11 mouse cellular contexts compared by ENCODE assay signal in the genomic region with DNA sequence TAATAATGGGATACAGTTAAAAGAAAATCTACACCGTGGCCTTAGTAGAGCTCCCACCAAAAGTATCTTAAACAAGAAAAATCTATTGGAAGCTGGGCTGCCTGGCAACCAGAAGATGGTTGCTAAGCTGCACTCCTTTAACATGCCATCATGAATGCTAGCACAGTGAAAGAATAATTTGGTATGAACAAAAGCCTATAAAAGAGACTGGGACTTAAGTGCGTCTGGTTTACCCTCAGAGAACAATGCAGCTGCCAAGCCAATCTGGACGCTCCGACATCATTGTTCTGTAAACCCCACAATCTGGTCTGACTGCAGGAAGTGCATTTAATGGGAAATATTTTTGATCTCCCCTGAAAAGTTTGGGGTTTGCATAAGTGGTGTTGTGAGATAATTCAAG. TPM values are rescaled to one million over a fixed set of nuclear protein-coding genes. Genes with fewer than 3 reads are reported as not detected.
DNase-seq lines count a peak whose midpoint lies in the region; ATAC-seq and TF ChIP-seq lines count a peak whose summit lies in the region.
"Had no signal": no experiment of that assay in that cellular context is flagged by ENCODE, and none has a peak within 500 bp of the region (broad histone marks: within the 10 kb centered on the region; RNA-seq: fewer than 3 reads in every experiment).

No protein-coding gene starts in this region.

- TF ChIP-seq POLR2A in heart, adult 2 months (IDR thresholded peaks at IDR 0.05; ENCODE audit: insufficient read depth, low read depth, low read length): no peak

- H3K27ac ChIP-seq in heart, adult 2 months: peak overlapping the region; percentile 34
- H3K27ac ChIP-seq in forebrain, embryonic 10.5 days: peak overlapping the region; percentile 80
- peak overlapping the region; percentile 35 for H3K27ac ChIP-seq in hindbrain, embryonic 15.5 days (replicated peaks)
- peak overlapping the region; percentile 74 for H3K27ac ChIP-seq in neural tube, embryonic 13.5 days (replicated peaks)
- H3K27ac ChIP-seq: limb, embryonic 15.5 days had no signal

- peak overlapping the region; percentile 31 for H3K4me2 ChIP-seq in hindbrain, embryonic 15.5 days
- H3K4me2 ChIP-seq in neural tube, embryonic 13.5 days: peak overlapping the region; percentile 52
- H3K4me2 ChIP-seq: heart, embryonic 12.5 days; limb, embryonic 15.5 days had no signal

- H3K27me3 ChIP-seq in heart, adult 2 months (ENCODE audit: control insufficient read depth, insufficient read depth, low read length): no peaks in the 10 kb centered on the region
- H3K27me3 ChIP-seq in forebrain, embryonic 10.5 days (ENCODE audit: poor library complexity, severe bottlenecking): no peaks in the 10 kb centered on the region
- H3K27me3 ChIP-seq in hindbrain, embryonic 15.5 days: no peaks in the 10 kb centered on the region
- no peaks in the 10 kb centered on the region for H3K27me3 ChIP-seq in neural tube, embryonic 13.5 days
- H3K27me3 ChIP-seq: heart, embryonic 12.5 days; limb, embryonic 15.5 days had no signal

- intact Hi-C loops in heart, adult 2 months (cut with DNase I): no loop called here
- intact Hi-C loops in gastrocnemius, postnatal 36 days (cut with DNase I): no loop called here

- H3K4me1 ChIP-seq in heart, adult 2 months (ENCODE audit: control insufficient read depth, insufficient read depth, low read length): peaks cover 7% of the 10 kb centered on the region
- peaks cover 74% of the 10 kb centered on the region for H3K4me1 ChIP-seq in forebrain, embryonic 10.5 days
- peaks cover 37% of the 10 kb centered on the region for H3K4me1 ChIP-seq in hindbrain, embryonic 15.5 days (replicated peaks)
- peaks cover 63% of the 10 kb centered on the region for H3K4me1 ChIP-seq in neural tube, embryonic 13.5 days (replicated peaks)

- peak; percentile 73 for ATAC-seq in hindbrain, embryonic 15.5 days (ENCODE audit: low FRiP score, low read depth)
- peak; percentile 52 for ATAC-seq in neural tube, embryonic 13.5 days (ENCODE audit: low read depth)

- no peaks in the 10 kb centered on the region for H3K79me2 ChIP-seq in heart, adult 2 months (replicated peaks; ENCODE audit: control insufficient read depth, insufficient read depth, low read length)

- no peak overlapping the region for H3K9ac ChIP-seq in heart, adult 2 months (ENCODE audit: low read depth, low read length)
- H3K9ac ChIP-seq in hindbrain, embryonic 15.5 days: no peak overlapping the region
- peak overlapping the region; percentile 14; the same call in 1 of the 2 replicates for H3K9ac ChIP-seq in neural tube, embryonic 13.5 days
- H3K9ac ChIP-seq: heart, embryonic 12.5 days; limb, embryonic 15.5 days had no signal

- H3K36me3 ChIP-seq in heart, adult 2 months (ENCODE audit: control insufficient read depth, insufficient read depth, low read length): peaks cover 10% of the 10 kb centered on the region
- H3K36me3 ChIP-seq in forebrain, embryonic 10.5 days (replicated peaks): peaks cover 30% of the 10 kb centered on the region
- H3K36me3 ChIP-seq in hindbrain, embryonic 15.5 days: no peaks in the 10 kb centered on the region
- peaks cover 7% of the 10 kb centered on the region; the same call in 1 of the 2 replicates for H3K36me3 ChIP-seq in neural tube, embryonic 13.5 days
- H3K36me3 ChIP-seq: limb, embryonic 15.5 days had no signal

- no peaks in the 10 kb centered on the region for H3K9me3 ChIP-seq in forebrain, embryonic 10.5 days
- no peaks in the 10 kb centered on the region for H3K9me3 ChIP-seq in hindbrain, embryonic 15.5 days
- no peaks in the 10 kb centered on the region for H3K9me3 ChIP-seq in neural tube, embryonic 13.5 days
- H3K9me3 ChIP-seq: heart, embryonic 12.5 days; limb, embryonic 15.5 days had no signal

- TF ChIP-seq EP300 in heart, adult 2 months (IDR thresholded peaks at IDR 0.05; ENCODE audit: insufficient read depth, low read depth, low read length): no peak

- 56% methylated on average over 4 of the region's 4 CpGs for WGBS in heart, adult 2 months
- WGBS in forebrain, embryonic 10.5 days: 26% methylated on average over 4 of the region's 4 CpGs
- WGBS in hindbrain, embryonic 15.5 days: 8% methylated on average over 4 of the region's 4 CpGs
- whole genome bisulfite sequencing in neural tube, embryonic 13.5 days: 12% methylated on average over 4 of the region's 4 CpGs

- no peak overlapping the region for H3K4me3 ChIP-seq in heart, adult 2 months
- H3K4me3 ChIP-seq in forebrain, embryonic 10.5 days: peak overlapping the region; percentile 51
- peak overlapping the region; percentile 10 for H3K4me3 ChIP-seq in hindbrain, embryonic 15.5 days
- H3K4me3 ChIP-seq in neural tube, embryonic 13.5 days: peak overlapping the region; percentile 18
- H3K4me3 ChIP-seq: heart, embryonic 12.5 days; limb, embryonic 15.5 days; myocyte had no signal

- no peak for TF ChIP-seq CTCF in heart, adult 2 months (IDR thresholded peaks at IDR 0.05)

- no peak for DNase-seq in heart, adult 2 months
- DNase-seq in heart, adult 8-10 months (ENCODE audit: low spot score): no peak
- peak; percentile 53 for DNase-seq in forebrain, embryonic 10.5 days (ENCODE audit: extremely low spot score, low spot score)
- no peak for DNase-seq in cerebellum, postnatal 36 days
- DNase-seq in right cerebral cortex, adult 2 months (ENCODE audit: low spot score in 2 of 2): no peak
- DNase-seq in gastrocnemius, postnatal 36 days: no peak

RNA-seq across cellular contexts. Expression of gene Zc3h12c, which starts 22.1 kb away (rescaled TPM):
- total RNA-seq in heart, adult 2 months (2021): 10 to 100 TPM in 1 of 2 experiments, 1 to 10 TPM in 1; 8.2 to 10.1 TPM
- polyA plus RNA-seq in heart, adult 2 months (2012; rRNA removed): 2.0 and 3.2 TPM in 2 replicates
- total RNA-seq in heart, adult 8-10 months (2022): 1 to 10 TPM; 8.2 to 9.2 (median 8.7) TPM
- 5.8 and 6.0 TPM in 2 replicates for polyA plus RNA-seq in forebrain, embryonic 10.5 days (2016; fragmentation: Nextera tagmentation; extraction: Ambion mirVana)
- polyA plus RNA-seq in hindbrain, embryonic 15.5 days (2015; fragmentation: Nextera tagmentation; extraction: Ambion mirVana): 4.5 and 6.3 TPM in 2 replicates
- 4.7 and 5.8 TPM in 2 replicates for polyA plus RNA-seq in neural tube, embryonic 13.5 days (2015; fragmentation: Nextera tagmentation; extraction: Ambion mirVana)
- 1 to 10 TPM; 5.6 to 6.9 TPM for total RNA-seq in gastrocnemius, postnatal 36 days (2021)
